Mouse (Mus musculus): ENCODE measurements at regions not wholly inside any gene's neighbourhood (a gene's known extent, or its start where the extent isn't known, plus 50 kb on each side); places are given as distances from the start of the nearest gene placed in this dataset.

- no peak for DNase-seq
- Histone ChIP-seq H3K27ac (ENCODE audit: insufficient read depth, low read length) (no peak overlapping the region), H3K4me3 (replicated peaks; ENCODE audit: insufficient read depth, low read depth, low read length) (no peak overlapping the region), H3K4me1 (ENCODE audit: control insufficient read depth, insufficient read depth, low read length) (no peaks in the 10 kb centered on the region), H3K27me3 (ENCODE audit: control insufficient read depth, insufficient read depth, low read length) (no peaks in the 10 kb centered on the region)
- no peak for TF ChIP-seq POLR2A (IDR thresholded peaks at IDR 0.05; ENCODE audit: borderline replicate concordance, insufficient read depth, low read length)
- TF ChIP-seq CTCF (IDR thresholded peaks at IDR 0.05; ENCODE audit: borderline replicate concordance, insufficient read depth, low read depth, low read length), result no peak
- 42% methylated on average over 1 of the region's 1 CpGs for WGBS
These were observed 102.2 kb upstream of the Cacna2d1 start for GRCm38 (mm10) chr5:15832338-15832737.

- WGBS, result 30% methylated on average over 17 of the region's 17 CpGs
- no peak for TF ChIP-seq POLR2A (IDR thresholded peaks at IDR 0.05; ENCODE audit: borderline replicate concordance, insufficient read depth, low read length)
- TF ChIP-seq CTCF (IDR thresholded peaks at IDR 0.05; ENCODE audit: borderline replicate concordance, insufficient read depth, low read depth, low read length), result peak; percentile 93
- H3K27me3 ChIP-seq (ENCODE audit: control insufficient read depth, insufficient read depth, low read length), result no peaks in the 10 kb centered on the region
These were observed 96.2 kb upstream of the Cacna2d1 start for GRCm38 (mm10) chr5:15838108-15838972.

GRCm38 (mm10) chr5:15846790-15847189, 87.7 kb upstream of the Cacna2d1 start:
- Histone ChIP-seq H3K27ac (ENCODE audit: insufficient read depth, low read length) (no peak overlapping the region), H3K4me1 (ENCODE audit: control insufficient read depth, insufficient read depth, low read length) (no peaks in the 10 kb centered on the region), H3K27me3 (ENCODE audit: control insufficient read depth, insufficient read depth, low read length) (no peaks in the 10 kb centered on the region), H3K4me3 (replicated peaks; ENCODE audit: insufficient read depth, low read depth, low read length) (no peak overlapping the region)
- DNase-seq, result no peak
- 94% methylated on average over 2 of the region's 2 CpGs for WGBS
- TF ChIP-seq POLR2A (IDR thresholded peaks at IDR 0.05; ENCODE audit: borderline replicate concordance, insufficient read depth, low read length) (no peak), CTCF (IDR thresholded peaks at IDR 0.05; ENCODE audit: borderline replicate concordance, insufficient read depth, low read depth, low read length) (no peak)

More at GRCm38 (mm10) chr5:15838108-15838972, 96.2 kb upstream of the Cacna2d1 start:
- no peaks in the 10 kb centered on the region for H3K4me1 ChIP-seq (ENCODE audit: control insufficient read depth, insufficient read depth, low read length)
- peak; percentile 69 to 75 for DNase-seq
- H3K4me3 ChIP-seq (replicated peaks; ENCODE audit: insufficient read depth, low read depth, low read length), result no peak overlapping the region
- H3K27ac ChIP-seq (ENCODE audit: insufficient read depth, low read length), result no peak overlapping the region

GRCm38 (mm10) chr5:15849520-15849919, 85.0 kb upstream of the Cacna2d1 start:
- Histone ChIP-seq H3K4me1 (ENCODE audit: control insufficient read depth, insufficient read depth, low read length) (no peaks in the 10 kb centered on the region), H3K27me3 (ENCODE audit: control insufficient read depth, insufficient read depth, low read length) (no peaks in the 10 kb centered on the region), H3K27ac (ENCODE audit: insufficient read depth, low read length) (no peak overlapping the region), H3K4me3 (replicated peaks; ENCODE audit: insufficient read depth, low read depth, low read length) (no peak overlapping the region)
- 92% methylated on average over 5 of the region's 5 CpGs for WGBS
- no peak for TF ChIP-seq POLR2A (IDR thresholded peaks at IDR 0.05; ENCODE audit: borderline replicate concordance, insufficient read depth, low read length)
- TF ChIP-seq CTCF (IDR thresholded peaks at IDR 0.05; ENCODE audit: borderline replicate concordance, insufficient read depth, low read depth, low read length), result no peak
- DNase-seq, result no peak

GRCm38 (mm10) chr5:15850126-15850801, 84.2 kb upstream of the Cacna2d1 start:
- H3K4me1 ChIP-seq (ENCODE audit: control insufficient read depth, insufficient read depth, low read length), result no peaks in the 10 kb centered on the region
- DNase-seq, result no peak
- no peak overlapping the region for H3K27ac ChIP-seq (ENCODE audit: insufficient read depth, low read length)
- 25% methylated on average over 7 of the region's 7 CpGs for WGBS
- H3K4me3 ChIP-seq (replicated peaks; ENCODE audit: insufficient read depth, low read depth, low read length), result no peak overlapping the region
- no peaks in the 10 kb centered on the region for H3K27me3 ChIP-seq (ENCODE audit: control insufficient read depth, insufficient read depth, low read length)
- TF ChIP-seq CTCF (IDR thresholded peaks at IDR 0.05; ENCODE audit: borderline replicate concordance, insufficient read depth, low read depth, low read length) (no peak), POLR2A (IDR thresholded peaks at IDR 0.05; ENCODE audit: borderline replicate concordance, insufficient read depth, low read length) (no peak)

GRCm38 (mm10) chr5:15854752-15855151, 79.7 kb upstream of the Cacna2d1 start:
- DNase-seq, result no peak
- WGBS, result 80% methylated on average over 1 of the region's 1 CpGs
- no peaks in the 10 kb centered on the region for H3K27me3 ChIP-seq (ENCODE audit: control insufficient read depth, insufficient read depth, low read length)

GRCm38 (mm10) chr5:15857034-15857433, 77.5 kb upstream of the Cacna2d1 start:
- 35% methylated on average over 1 of the region's 1 CpGs for WGBS
- DNase-seq, result no peak
- Histone ChIP-seq H3K4me3 (replicated peaks; ENCODE audit: insufficient read depth, low read depth, low read length) (no peak overlapping the region), H3K27me3 (ENCODE audit: control insufficient read depth, insufficient read depth, low read length) (no peaks in the 10 kb centered on the region), H3K4me1 (ENCODE audit: control insufficient read depth, insufficient read depth, low read length) (no peaks in the 10 kb centered on the region), H3K27ac (ENCODE audit: insufficient read depth, low read length) (no peak overlapping the region)
- TF ChIP-seq POLR2A (IDR thresholded peaks at IDR 0.05; ENCODE audit: borderline replicate concordance, insufficient read depth, low read length) (no peak), CTCF (IDR thresholded peaks at IDR 0.05; ENCODE audit: borderline replicate concordance, insufficient read depth, low read depth, low read length) (no peak)

More at GRCm38 (mm10) chr5:15854752-15855151, 79.7 kb upstream of the Cacna2d1 start:
- no peak overlapping the region for H3K4me3 ChIP-seq (replicated peaks; ENCODE audit: insufficient read depth, low read depth, low read length)
- H3K4me1 ChIP-seq (ENCODE audit: control insufficient read depth, insufficient read depth, low read length), result no peaks in the 10 kb centered on the region
- H3K27ac ChIP-seq (ENCODE audit: insufficient read depth, low read length), result no peak overlapping the region
- TF ChIP-seq POLR2A (IDR thresholded peaks at IDR 0.05; ENCODE audit: borderline replicate concordance, insufficient read depth, low read length), result no peak
- TF ChIP-seq CTCF (IDR thresholded peaks at IDR 0.05; ENCODE audit: borderline replicate concordance, insufficient read depth, low read depth, low read length), result no peak

All from cerebellum, adult 2 months (tissue).